Mouse (Mus musculus) stomach, postnatal 0 days (tissue): ENCODE results near the gene Nphs1. TPM values are rescaled to one million over a fixed set of nuclear protein-coding genes. Genes with fewer than 3 reads are reported as not detected.

Source experiments
- ATAC-seq: fragments of 200-750 bp; cut with Nextera tagmentation; 2 replicates; pipeline ENCODE4 v1.8.0; 2017; ENCODE audit not compliant: low FRiP score, low TSS enrichment
- DNase-seq: peaks from one replicate; pipeline ENCODE4 v3.0.0-alpha.2; 2016; ENCODE audit warnings: low spot score
- H3K27ac ChIP-seq: fragments of 300-500 bp; sonication (generic); replicated peaks from 2 replicates; pipeline ENCODE4 v1.5.1; 2014; ENCODE audit warnings: mild to moderate bottlenecking, control low read depth
- H3K27me3 ChIP-seq: fragments of 300-500 bp; sonication (generic); 2 replicates; pipeline ENCODE4 v1.6.1; 2014; ENCODE audit warnings: low read length; ENCODE audit not compliant: control insufficient read depth, insufficient read depth
- H3K36me3 ChIP-seq: fragments of 300-500 bp; sonication (generic); 2 replicates; pipeline ENCODE4 v1.6.1; 2014; ENCODE audit warnings: low read length, mixed read lengths; ENCODE audit not compliant: control insufficient read depth, insufficient read depth
- H3K4me1 ChIP-seq: fragments of 300-500 bp; sonication (generic); replicated peaks from 2 replicates; pipeline ENCODE4 v1.6.1; 2014; ENCODE audit warnings: antibody characterized with exemption; ENCODE audit not compliant: control insufficient read depth, insufficient read depth
- H3K4me2 ChIP-seq: fragments of 300-500 bp; sonication (generic); replicated peaks from 2 replicates; pipeline ENCODE4 v1.6.1; 2014; ENCODE audit warnings: low read depth, mild to moderate bottlenecking, control low read depth, moderate library complexity
- H3K4me3 ChIP-seq: fragments of 300-500 bp; sonication (generic); 2 replicates; pipeline ENCODE4 v1.5.1; 2014; ENCODE audit warnings: low read depth, low read length, control low read depth
- H3K9ac ChIP-seq: fragments of 300-500 bp; sonication (generic); 2 replicates; pipeline ENCODE4 v1.6.1; 2014; ENCODE audit warnings: mild to moderate bottlenecking, low read length, control low read depth, mixed read lengths
- H3K9me3 ChIP-seq: fragments of 300-500 bp; sonication (generic); 2 replicates; pipeline ENCODE4 v1.6.1; 2016; ENCODE audit warnings: low read length; ENCODE audit not compliant: control insufficient read depth
- CTCF ChIP-seq: IDR thresholded peaks from 2 replicates; pipeline ENCODE4 v1.5.1; 2016; ENCODE audit warnings: antibody characterized with exemption, low read depth, mild to moderate bottlenecking, moderate library complexity
- EP300 ChIP-seq: optimal IDR thresholded peaks from 2 replicates; pipeline ENCODE3; 2016; ENCODE audit warnings: antibody characterized with exemption
- WGBS: fragments of 180-500 bp; shearing (Covaris S2); extraction: QIAGEN DNeasy Blood & Tissue Kit; methylation state at CpG from one replicate; pipeline ENCODE4 v1.1.7; 2014; 5-methylcytosine and 5-hydroxymethylcytosine counted together
- polyA plus RNA-seq: library from polyadenylated mRNA; unstranded; fragments of >200 nt; fragmentation: Nextera tagmentation; extraction: Ambion mirVana; gene quantifications from 2 replicates; pipeline ENCODE4 v1.2.1, GENCODE M21; 2015

Nphs1 gene
- polyA plus RNA-seq, 1 experiment from 2014 or later = 0.25 TPM

DNA sequence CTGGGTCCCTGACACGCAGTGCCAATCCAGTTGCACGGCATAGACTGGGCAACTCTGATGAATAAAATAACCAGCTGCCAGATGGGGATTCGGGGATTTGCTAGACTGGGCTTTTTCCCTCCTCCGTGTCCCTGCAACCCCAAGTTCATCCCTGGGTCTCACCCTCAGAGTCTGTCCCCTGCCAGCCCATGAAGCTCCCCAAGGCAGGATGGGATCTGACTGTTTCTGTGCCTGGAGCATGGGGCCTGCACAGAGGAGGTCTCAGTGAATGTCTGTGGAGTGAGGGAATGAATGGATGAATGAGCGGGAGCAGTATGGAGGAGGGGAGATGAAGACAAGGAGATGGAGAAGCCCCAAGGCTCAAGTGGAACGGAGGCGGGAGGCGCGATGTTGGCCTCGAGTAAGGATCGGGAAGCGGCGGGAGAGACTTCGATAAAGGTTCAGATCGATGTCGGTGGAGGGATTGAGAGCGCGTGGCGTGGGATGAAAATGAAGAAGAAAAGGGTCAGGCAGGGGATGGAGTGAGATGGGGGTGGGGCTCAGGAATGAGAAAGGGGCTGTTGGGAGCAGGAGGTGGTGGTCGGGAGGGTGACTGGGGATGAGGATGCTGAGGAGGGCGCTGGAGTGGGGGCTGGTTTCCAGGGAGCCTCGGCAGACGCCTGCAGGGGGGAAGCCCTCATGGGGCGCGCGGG, 76.0 kb downstream of the Nphs1 start:
- ATAC-seq = no peak; the same call in 1 of the 2 replicates
- WGBS = 11% methylated on average over 25 of the region's 26 CpGs
- H3K9me3 ChIP-seq = no peaks in the 10 kb centered on the region
- TF ChIP-seq EP300 (no peak), CTCF (no peak)
- H3K4me1 ChIP-seq = no peaks in the 10 kb centered on the region
- H3K27ac ChIP-seq = no peak overlapping the region
- H3K4me2 ChIP-seq = peak overlapping the region; percentile 97
- no peak for DNase-seq
- peaks cover 12% of the 10 kb centered on the region; the same call in 1 of the 2 replicates for H3K36me3 ChIP-seq
- H3K9ac ChIP-seq = peak overlapping the region; percentile 67
- peak overlapping the region; percentile 73 for H3K4me3 ChIP-seq
- H3K27me3 ChIP-seq = no peaks in the 10 kb centered on the region

DNA sequence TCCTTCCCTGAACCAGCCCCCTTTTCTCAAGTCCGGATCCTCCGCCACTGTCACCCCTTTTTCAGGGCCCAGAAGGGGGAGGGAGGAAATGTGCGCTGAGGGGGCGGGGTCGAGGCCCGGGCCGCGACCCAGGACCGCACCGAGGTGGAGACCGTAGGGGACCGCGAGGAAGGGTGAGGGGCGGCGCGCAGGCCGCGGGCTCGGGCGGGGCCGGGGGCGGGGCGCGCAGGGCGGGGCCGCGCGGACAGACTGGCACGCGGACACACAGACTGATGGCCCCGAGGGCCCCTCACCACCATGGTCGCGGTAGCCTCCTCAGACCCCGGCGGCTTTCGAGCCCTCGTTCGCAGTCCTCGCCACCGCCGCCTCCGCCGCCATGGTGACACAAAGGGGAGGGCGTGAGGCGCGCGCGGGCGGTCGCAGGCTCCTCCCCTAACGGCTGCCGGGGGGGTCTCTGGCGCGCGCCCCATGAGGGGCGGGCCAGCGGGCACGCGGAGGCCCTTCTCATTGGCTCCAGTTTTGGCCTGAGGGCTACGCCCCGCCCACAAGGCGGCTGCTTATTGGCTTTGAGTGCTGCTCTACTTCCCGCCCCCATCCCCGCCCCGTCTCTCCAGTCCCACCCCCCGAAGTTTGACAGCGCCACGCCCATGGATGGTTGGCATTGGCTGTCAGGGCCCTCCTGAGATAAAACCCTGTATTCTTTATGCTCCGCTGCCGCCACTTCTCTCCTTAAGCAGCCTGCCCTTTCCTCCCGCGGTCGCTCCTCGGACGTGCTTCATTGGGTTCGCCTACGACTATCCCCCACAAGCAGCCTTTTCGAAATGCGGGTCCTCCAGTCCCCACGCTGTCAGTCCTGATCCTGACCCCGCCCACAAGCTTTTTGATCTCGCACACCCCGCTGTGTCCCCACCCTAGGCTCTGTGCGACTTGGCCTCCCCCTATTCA, 76.8 kb downstream of the Nphs1 start, which contains the start of gene Arhgap33:
Arhgap33 (minus strand) TSS at position 428 of the 945 bp plus-strand sequence.
- Histone ChIP-seq H3K27ac (no peak within 1 kb of the TSS), H3K4me3 (peak within 1 kb of the TSS; percentile 73), H3K36me3 (peaks cover 11% of the 10 kb centered on the region; the same call in 1 of the 2 replicates), H3K27me3 (no peaks in the 10 kb centered on the region), H3K9ac (peak within 1 kb of the TSS; percentile 67), H3K4me2 (peak within 1 kb of the TSS; percentile 97), H3K9me3 (no peaks in the 10 kb centered on the region), H3K4me1 (no peaks in the 10 kb centered on the region)
- ATAC-seq (peak; percentile 95), DNase-seq (peak; percentile 96)
- TF ChIP-seq CTCF = no peak
- no peak for TF ChIP-seq EP300
- WGBS = under 1% methylated on average over 37 of the region's 84 CpGs

Other genes starting within 250 kb of the Nphs1 start
- 98.2 and 106 TPM in 2 replicates for gene Polr2i, start 226.4 kb upstream of the Nphs1 start, polyA plus RNA-seq
- gene Tbcb, start 226.0 kb upstream of the Nphs1 start, polyA plus RNA-seq = 149 and 153 TPM in 2 replicates
- not detected in 2 replicates for gene Ovol3, start 222.6 kb upstream of the Nphs1 start, polyA plus RNA-seq
- gene Thap8, start 178.2 kb upstream of the Nphs1 start, polyA plus RNA-seq = 0.38 and 0.44 TPM in 2 replicates
- 2.4 TPM in 2 replicates for gene Wdr62, start 177.9 kb upstream of the Nphs1 start, polyA plus RNA-seq
- gene Clip3, start 166.6 kb upstream of the Nphs1 start, polyA plus RNA-seq = 9.6 and 10.2 TPM in 2 replicates
- 55.4 and 58.8 TPM in 2 replicates for gene Alkbh6, start 149.6 kb upstream of the Nphs1 start, polyA plus RNA-seq
- gene Syne4, start 143.5 kb upstream of the Nphs1 start, polyA plus RNA-seq = 13.5 and 14.2 TPM in 2 replicates
- gene E130208F15Rik, start 136.6 kb upstream of the Nphs1 start, polyA plus RNA-seq = not detected in 2 replicates
- gene Sdhaf1, start 134.4 kb upstream of the Nphs1 start, polyA plus RNA-seq = 19.1 and 20.2 TPM in 2 replicates
- gene Lrfn3, start 95.5 kb upstream of the Nphs1 start, polyA plus RNA-seq = 2.9 and 3.3 TPM in 2 replicates
- gene Tyrobp, start 44.6 kb upstream of the Nphs1 start, polyA plus RNA-seq = 66.6 and 71.0 TPM in 2 replicates
- 3.2 and 3.7 TPM in 2 replicates for gene Hcst, start 38.5 kb upstream of the Nphs1 start, polyA plus RNA-seq
- 1.1 TPM in 2 replicates for gene Nfkbid, start 36.6 kb upstream of the Nphs1 start, polyA plus RNA-seq
- 21.7 and 24.1 TPM in 2 replicates for gene Aplp1, start 12.8 kb upstream of the Nphs1 start, polyA plus RNA-seq
- gene Kirrel2, start 625 bp upstream of the Nphs1 start, polyA plus RNA-seq = 0.18 TPM in 2 replicates
- gene Prodh2, start 35.3 kb downstream of the Nphs1 start, polyA plus RNA-seq = 0.42 and 0.68 TPM in 2 replicates
- gene Arhgap33, start 76.7 kb downstream of the Nphs1 start, polyA plus RNA-seq = 1.5 and 1.6 TPM in 2 replicates
- gene Hspb6, start 93.9 kb downstream of the Nphs1 start, polyA plus RNA-seq = 66.4 and 75.7 TPM in 2 replicates
- gene Proser3, start 94.0 kb downstream of the Nphs1 start, polyA plus RNA-seq = 2.2 and 2.3 TPM in 2 replicates
- 30.2 and 30.9 TPM in 2 replicates for gene Lin37, start 101.5 kb downstream of the Nphs1 start, polyA plus RNA-seq
- gene U2af1l4, start 105.0 kb downstream of the Nphs1 start, polyA plus RNA-seq = 60.5 and 63.9 TPM in 2 replicates
- 2.5 and 2.6 TPM in 2 replicates for gene Gm49396, start 105.0 kb downstream of the Nphs1 start, polyA plus RNA-seq
- gene Psenen, start 105.3 kb downstream of the Nphs1 start, polyA plus RNA-seq = 185 and 197 TPM in 2 replicates
- gene Igflr1, start 107.1 kb downstream of the Nphs1 start, polyA plus RNA-seq = 1.3 and 1.4 TPM in 2 replicates
- gene Kmt2b, start 130.4 kb downstream of the Nphs1 start, polyA plus RNA-seq = 3.3 and 3.7 TPM in 2 replicates
- 1.6 and 1.8 TPM in 2 replicates for gene Zbtb32, start 140.6 kb downstream of the Nphs1 start, polyA plus RNA-seq
- 0.71 and 0.92 TPM in 2 replicates for gene Upk1a, start 154.5 kb downstream of the Nphs1 start, polyA plus RNA-seq
- gene Cox6b1, start 167.8 kb downstream of the Nphs1 start, polyA plus RNA-seq = 1,340 and 1,422 TPM in 2 replicates
- gene Etv2, start 177.5 kb downstream of the Nphs1 start, polyA plus RNA-seq = not detected in 2 replicates
- gene Rbm42, start 192.0 kb downstream of the Nphs1 start, polyA plus RNA-seq = 88.1 and 93.2 TPM in 2 replicates
- gene Haus5, start 206.7 kb downstream of the Nphs1 start, polyA plus RNA-seq = 10.8 and 11.7 TPM in 2 replicates
- gene Pmis2, start 213.3 kb downstream of the Nphs1 start, polyA plus RNA-seq = 0.21 TPM in 1 of 2 replicates, not detected in the other
- gene 2200002J24Rik, start 240.6 kb downstream of the Nphs1 start, polyA plus RNA-seq = 54.4 and 61.2 TPM in 2 replicates